In the genomic region with DNA sequence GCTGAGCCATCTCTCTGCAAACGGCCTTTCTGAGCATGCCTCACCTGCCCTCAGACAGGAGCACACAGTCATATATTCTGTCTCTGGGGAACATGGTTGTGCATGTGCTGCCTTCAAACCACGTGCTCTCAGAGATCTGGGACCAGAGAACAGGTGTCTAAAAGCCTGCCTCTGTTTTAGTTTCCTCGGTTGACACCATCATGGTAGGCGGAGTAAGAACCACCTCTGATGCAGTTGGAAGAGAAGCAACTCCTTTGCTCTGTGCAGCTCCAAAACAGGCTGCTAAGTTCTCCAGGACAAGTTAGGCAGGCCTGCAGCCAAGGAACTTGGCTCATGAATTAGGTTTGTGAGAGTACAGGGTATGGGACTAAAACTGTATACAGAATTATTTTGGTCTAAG, we compare ENCODE assay signal across 12 mouse cellular contexts.
DNase-seq lines count a peak whose midpoint lies in the region; TF ChIP-seq lines count a peak whose summit lies in the region.
"Had no signal": no experiment of that assay in that cellular context is flagged by ENCODE, and none has a peak within 500 bp of the region (broad histone marks: within the 10 kb centered on the region; RNA-seq: fewer than 3 reads in every experiment).

No protein-coding gene starts in this region.

- WGBS in lung, adult 2 months, result 80% methylated on average over 4 of the region's 4 CpGs
- WGBS in forebrain, embryonic 10.5 days, result 90% methylated on average over 4 of the region's 4 CpGs

- no peaks in the 10 kb centered on the region for H3K9me3 ChIP-seq in forebrain, embryonic 10.5 days
- H3K9me3 ChIP-seq: liver, embryonic 15.5 days had no signal

- no peak overlapping the region for H3K4me3 ChIP-seq in lung, adult 2 months (replicated peaks; ENCODE audit: extremely low read depth, low read depth, low read length)
- no peak overlapping the region for H3K4me3 ChIP-seq in forebrain, embryonic 10.5 days
- H3K4me3 ChIP-seq: liver, embryonic 15.5 days had no signal

- H3K27ac ChIP-seq in forebrain, embryonic 10.5 days, result no peak overlapping the region
- H3K27ac ChIP-seq: hindbrain, postnatal 0 days; liver, embryonic 15.5 days had no signal

- no peaks in the 10 kb centered on the region for H3K27me3 ChIP-seq in forebrain, embryonic 10.5 days (ENCODE audit: poor library complexity, severe bottlenecking)
- H3K27me3 ChIP-seq: liver, embryonic 15.5 days had no signal

- no peak for TF ChIP-seq CTCF in lung, adult 2 months (IDR thresholded peaks at IDR 0.05; ENCODE audit: insufficient read depth, low read length)

- no peak for TF ChIP-seq POLR2A in lung, adult 2 months (IDR thresholded peaks at IDR 0.05; ENCODE audit: borderline replicate concordance, extremely low read depth, low read depth, low read length)

- H3K4me1 ChIP-seq in lung, adult 2 months (ENCODE audit: control insufficient read depth, insufficient read depth, low read length), result peaks cover 14% of the 10 kb centered on the region
- H3K4me1 ChIP-seq in forebrain, embryonic 10.5 days, result peaks cover 24% of the 10 kb centered on the region

- H3K36me3 ChIP-seq in forebrain, embryonic 10.5 days (replicated peaks), result no peaks in the 10 kb centered on the region
- H3K36me3 ChIP-seq: liver, embryonic 15.5 days had no signal

- peak; percentile 29 for DNase-seq in lung, postnatal 10 days
- no peak for DNase-seq in lung, adult 2 months
- peak; percentile 17 to 47 for DNase-seq in heart, adult 9 months (ENCODE audit: low spot score in 2 of 2)
- DNase-seq in left cerebral cortex, adult 18-20 months (ENCODE audit: low spot score in 2 of 2), result peak; percentile 30 to 54
- peak; percentile 81 for DNase-seq in telencephalon, adult 2 months (ENCODE audit: low read depth, low spot score)
- DNase-seq in layer of hippocampus, postnatal 36 days, result no peak
- no peak for DNase-seq in forebrain, embryonic 10.5 days (ENCODE audit: extremely low spot score, low spot score)
- DNase-seq: cerebellum, postnatal 36 days; kidney, postnatal 14 days; retina, postnatal 1 day had no signal

Comparison
In these comparisons a context has a peak if more than half of its experiments do, and no peak if none do; other contexts are left out.
1. DNase-seq: peak in lung, postnatal 10 days (single experiment), heart, adult 9 months (2 of 2), left cerebral cortex, adult 18-20 months (2 of 2) and telencephalon, adult 2 months (single experiment); none in lung, adult 2 months (single experiment), layer of hippocampus, postnatal 36 days (0 of 2) and forebrain, embryonic 10.5 days (single experiment).